Mouse (Mus musculus) intestine, postnatal 0 days (tissue): Measurements from ENCODE around the gene Ccdc28a. TPM values are rescaled to one million over a fixed set of nuclear protein-coding genes. Genes with fewer than 3 reads are reported as not detected.

ENCODE experiments used
- ATAC-seq: fragments of 200-750 bp; cut with Nextera tagmentation; 2 replicates; pipeline ENCODE4 v1.8.0; 2017; ENCODE audit warnings: mild to moderate bottlenecking, moderate TSS enrichment, moderate library complexity
- H3K27ac ChIP-seq: fragments of 300-500 bp; sonication (generic); 2 replicates; pipeline ENCODE4 v1.5.1; 2014; ENCODE audit warnings: mild to moderate bottlenecking, low read depth, low read length, moderate library complexity
- H3K27me3 ChIP-seq: fragments of 300-500 bp; sonication (generic); replicated peaks from 2 replicates; pipeline ENCODE4 v1.6.1; 2014; ENCODE audit warnings: low read length, mixed read lengths; ENCODE audit not compliant: control insufficient read depth, insufficient read depth
- H3K36me3 ChIP-seq: fragments of 300-500 bp; sonication (generic); 2 replicates; pipeline ENCODE4 v1.6.1; 2014; ENCODE audit warnings: mild to moderate bottlenecking, moderate library complexity; ENCODE audit not compliant: control insufficient read depth, insufficient read depth
- H3K4me1 ChIP-seq: fragments of 300-500 bp; sonication (generic); replicated peaks from 2 replicates; pipeline ENCODE4 v1.6.1; 2014; ENCODE audit warnings: antibody characterized with exemption, low read length, mixed read lengths; ENCODE audit not compliant: control insufficient read depth, insufficient read depth
- H3K4me2 ChIP-seq: fragments of 300-500 bp; sonication (generic); replicated peaks from 2 replicates; pipeline ENCODE4 v1.6.1; 2014; ENCODE audit warnings: low read depth, mild to moderate bottlenecking, moderate library complexity
- H3K4me3 ChIP-seq: fragments of 300-500 bp; sonication (generic); 2 replicates; pipeline ENCODE4 v1.5.1; 2014; ENCODE audit warnings: low read depth, low read length
- H3K9ac ChIP-seq: fragments of 300-500 bp; sonication (generic); 2 replicates; pipeline ENCODE4 v1.6.1; 2014; ENCODE audit warnings: mild to moderate bottlenecking, low read depth, low read length
- H3K9me3 ChIP-seq: fragments of 300-500 bp; sonication (generic); 2 replicates; pipeline ENCODE4 v1.6.1; 2016; ENCODE audit warnings: mixed run types; ENCODE audit not compliant: control insufficient read depth
- CTCF ChIP-seq: sonication (generic); IDR thresholded peaks from 2 replicates; pipeline ENCODE4 v1.5.1; 2016; ENCODE audit warnings: low read depth, mild to moderate bottlenecking, control low read depth, antibody characterized with exemption, moderate library complexity
- WGBS: fragments of 180-500 bp; shearing (Covaris S2); extraction: QIAGEN DNeasy Blood & Tissue Kit; methylation state at CpG from one replicate; pipeline ENCODE4 v1.1.7; 2014; 5-methylcytosine and 5-hydroxymethylcytosine counted together
- polyA plus RNA-seq: library from polyadenylated mRNA; unstranded; fragments of >200 nt; fragmentation: Nextera tagmentation; extraction: Ambion mirVana; gene quantifications from 2 replicates; pipeline ENCODE4 v1.2.1, GENCODE M21; 2015

Gene Ccdc28a
- polyA plus RNA-seq: 36.6 and 37.5 TPM in 2 replicates

DNA sequence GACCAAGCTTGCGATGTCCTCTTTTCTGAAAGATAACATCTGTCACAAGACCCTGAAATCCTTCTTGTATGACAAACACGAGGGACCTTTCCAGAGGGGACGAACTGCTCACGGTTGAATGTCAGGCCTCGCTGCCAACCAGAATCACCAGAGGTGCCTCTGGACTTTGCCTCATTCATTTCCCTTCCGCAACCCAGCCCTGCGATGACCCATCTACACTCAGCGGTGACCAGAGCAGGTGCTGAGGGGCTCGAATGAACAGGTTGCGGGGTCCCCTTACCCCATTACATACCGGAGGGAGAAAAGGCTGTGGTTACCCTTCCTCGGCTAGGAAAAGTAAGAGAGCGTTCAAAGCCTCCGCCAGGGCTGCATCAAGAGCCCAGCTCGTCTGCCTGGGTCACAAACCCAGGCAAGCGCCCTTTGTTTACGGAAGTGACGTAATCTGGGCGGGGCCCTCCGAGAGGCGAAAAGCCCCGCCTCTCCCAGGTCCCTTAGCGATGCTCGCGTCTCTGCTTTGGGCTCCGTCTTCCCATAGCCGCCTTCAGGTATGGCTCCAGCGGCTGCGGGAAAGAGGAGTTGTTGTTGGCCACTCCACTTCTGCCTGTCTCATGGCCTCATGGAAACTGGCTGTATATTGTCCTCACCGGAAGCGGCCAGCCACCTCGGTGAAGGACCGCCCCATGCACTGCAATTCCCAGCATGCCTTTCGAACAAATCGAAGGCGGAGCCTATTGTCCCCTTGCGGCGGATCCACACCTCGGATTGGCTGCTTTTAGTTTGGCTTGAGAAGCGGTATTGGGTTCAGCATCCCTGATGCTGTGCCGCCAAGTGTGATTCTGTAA is at the start of gene Ccdc28a:
Gene Ccdc28a, minus strand, starts transcription at position 439 of the 842 bp plus-strand sequence.
- peak within 1 kb of the TSS; percentile 60 for H3K4me2 ChIP-seq
- TF ChIP-seq CTCF: peak; percentile 42
- H3K27me3 ChIP-seq: no peaks in the 10 kb centered on the region
- no peaks in the 10 kb centered on the region for H3K36me3 ChIP-seq
- peak within 1 kb of the TSS; percentile 67 for H3K27ac ChIP-seq
- peak within 1 kb of the TSS; percentile 84 for H3K4me3 ChIP-seq
- ATAC-seq: peak; percentile 97
- H3K4me1 ChIP-seq: 0 out of 2 replicates have a peak, but pooled peaks cover 5% of the 10 kb centered on the region
- no peaks in the 10 kb centered on the region for H3K9me3 ChIP-seq
- peak within 1 kb of the TSS; percentile 28 for H3K9ac ChIP-seq
- WGBS: 2% methylated on average over 41 of the region's 41 CpGs

DNA sequence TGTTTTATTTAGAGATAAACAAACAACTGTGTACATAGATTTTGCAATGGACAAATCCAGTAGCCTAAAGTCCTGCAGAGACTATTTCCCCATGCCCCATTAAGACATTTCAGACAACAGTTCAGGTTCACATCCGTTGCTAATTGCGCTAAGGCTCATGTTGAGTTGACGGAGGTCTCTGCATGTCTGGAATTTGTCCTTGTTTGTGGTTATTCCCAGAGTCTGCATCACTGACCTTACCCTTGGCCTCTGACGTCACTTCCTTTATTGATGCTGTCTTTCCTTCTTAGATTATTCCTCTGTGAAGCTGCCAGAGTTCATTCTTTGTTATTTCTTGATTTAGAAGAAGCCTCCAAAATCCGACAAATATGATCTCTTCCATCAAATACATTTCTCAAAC is 49.2 kb upstream of the Ccdc28a start:
- no peak for TF ChIP-seq CTCF
- Histone ChIP-seq H3K9ac (no peak overlapping the region), H3K4me1 (no peaks in the 10 kb centered on the region), H3K36me3 (no peaks in the 10 kb centered on the region), H3K9me3 (no peaks in the 10 kb centered on the region), H3K27ac (no peak overlapping the region), H3K4me3 (no peak overlapping the region), H3K4me2 (no peak overlapping the region), H3K27me3 (no peaks in the 10 kb centered on the region)
- WGBS: 78% methylated on average over 5 of the region's 5 CpGs
- ATAC-seq: no peak

DNA sequence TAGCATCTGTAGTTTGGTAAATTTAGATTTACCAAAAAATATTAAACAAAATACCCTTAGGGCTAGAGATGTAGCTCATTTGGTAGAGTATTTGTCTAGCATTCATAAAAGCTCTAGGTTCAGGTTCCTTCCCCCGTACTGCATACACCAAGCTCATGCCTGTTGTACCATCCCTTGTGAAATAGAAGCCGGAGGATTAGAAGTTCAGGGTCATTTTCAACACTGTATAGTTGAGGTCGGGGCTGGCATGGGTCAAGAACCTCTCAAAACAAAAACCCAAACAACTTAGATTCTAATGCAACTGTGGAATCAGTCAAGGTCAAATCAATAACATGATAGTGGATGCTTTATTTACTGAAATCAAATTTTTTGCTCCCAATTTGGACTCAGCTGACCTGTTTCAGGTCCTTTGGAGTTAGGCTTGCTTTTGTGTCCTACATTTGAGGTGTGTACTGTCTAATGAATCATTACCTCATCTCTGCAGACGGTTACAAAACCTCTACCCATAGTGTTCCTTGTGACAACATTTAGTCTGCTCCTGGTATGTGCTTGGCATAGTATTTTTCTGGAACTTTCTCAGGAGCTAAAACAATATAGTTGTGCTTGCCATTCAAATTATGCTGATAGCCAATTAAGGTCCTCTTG is 41.4 kb upstream of the Ccdc28a start:
- 82% methylated on average over 4 of the region's 4 CpGs for WGBS
- ATAC-seq: no peak
- no peaks in the 10 kb centered on the region for H3K27me3 ChIP-seq
- H3K27ac ChIP-seq: no peak overlapping the region
- no peaks in the 10 kb centered on the region for H3K4me1 ChIP-seq
- H3K4me3 ChIP-seq: no peak overlapping the region
- H3K36me3 ChIP-seq: no peaks in the 10 kb centered on the region
- H3K9ac ChIP-seq: no peak overlapping the region
- H3K9me3 ChIP-seq: no peaks in the 10 kb centered on the region
- H3K4me2 ChIP-seq: no peak overlapping the region
- no peak for TF ChIP-seq CTCF

DNA sequence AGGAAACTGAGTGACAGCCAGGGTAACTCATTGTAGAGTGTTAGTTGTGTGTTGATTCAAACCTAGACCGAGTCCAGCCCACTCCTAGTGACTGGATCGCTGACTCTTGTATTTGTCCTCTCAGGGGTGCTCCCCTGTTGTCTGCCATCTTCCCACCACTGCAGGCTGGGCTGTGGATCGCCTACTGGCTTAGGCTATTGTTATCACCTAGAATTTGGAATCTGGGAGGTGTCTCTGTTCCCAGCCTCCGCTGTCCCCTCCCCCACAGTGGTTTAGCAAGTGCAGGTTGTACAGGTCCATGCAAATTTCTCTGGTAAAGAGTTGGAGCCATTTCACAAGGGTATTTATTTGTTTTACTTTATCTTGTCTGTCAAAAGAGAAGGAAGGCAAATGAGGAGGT is 16.5 kb upstream of the Ccdc28a start:
- Histone ChIP-seq H3K27ac (no peak overlapping the region), H3K4me2 (no peak overlapping the region), H3K9ac (no peak overlapping the region), H3K4me1 (no peaks in the 10 kb centered on the region), H3K27me3 (no peaks in the 10 kb centered on the region), H3K4me3 (no peak overlapping the region), H3K36me3 (no peaks in the 10 kb centered on the region), H3K9me3 (no peaks in the 10 kb centered on the region)
- ATAC-seq: no peak
- no peak for TF ChIP-seq CTCF
- WGBS: 56% methylated on average over 4 of the region's 4 CpGs

DNA sequence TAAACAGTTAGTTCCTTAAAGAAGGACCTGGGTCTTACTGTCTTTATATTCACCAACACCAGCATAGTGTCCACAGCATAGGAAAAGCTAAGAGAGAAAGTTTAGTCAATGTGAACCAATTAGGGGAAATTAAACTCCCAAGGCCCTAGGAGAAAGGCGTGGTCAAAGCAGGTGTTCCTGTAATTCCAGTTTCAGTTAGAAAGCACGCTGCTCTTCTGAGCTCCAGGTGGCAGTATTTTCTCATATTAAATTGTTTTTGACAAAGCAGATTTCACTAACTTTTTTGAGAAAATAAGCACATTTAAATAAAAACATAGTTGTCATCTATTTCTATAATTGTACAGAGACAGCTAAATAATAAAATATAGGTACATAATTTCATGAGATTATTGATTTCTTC is 8.8 kb upstream of the Ccdc28a start:
- no peak overlapping the region for H3K9ac ChIP-seq
- 25% methylated on average over 2 of the region's 2 CpGs for WGBS

DNA sequence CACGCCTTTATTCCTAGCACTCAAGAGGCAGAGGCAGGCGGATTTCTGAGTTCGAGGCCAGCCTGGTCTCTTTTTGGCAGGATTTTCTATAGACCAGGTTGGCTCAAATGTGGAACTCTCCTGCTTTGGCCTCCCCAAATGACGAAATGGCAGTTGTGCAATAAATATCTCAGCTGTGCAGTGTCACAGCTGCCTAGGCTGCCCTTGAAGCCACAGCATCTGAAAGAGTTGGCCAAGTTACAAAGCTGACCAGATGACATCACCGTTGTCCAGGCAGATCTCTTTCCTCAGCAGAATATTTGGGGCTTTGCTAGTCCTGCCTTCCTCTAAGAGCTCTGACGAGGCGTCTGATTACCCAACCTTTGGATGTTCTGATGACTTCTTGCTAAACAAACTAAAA is 2.4 kb upstream of the Ccdc28a start:
- no peak overlapping the region for H3K4me2 ChIP-seq
- H3K9ac ChIP-seq: no peak overlapping the region
- H3K4me1 ChIP-seq: 0 out of 2 replicates have a peak, but pooled peaks cover 5% of the 10 kb centered on the region
- no peak for TF ChIP-seq CTCF
- H3K9me3 ChIP-seq: no peaks in the 10 kb centered on the region
- 87% methylated on average over 7 of the region's 7 CpGs for WGBS
- no peaks in the 10 kb centered on the region for H3K27me3 ChIP-seq
- no peaks in the 10 kb centered on the region for H3K36me3 ChIP-seq
- no peak overlapping the region for H3K4me3 ChIP-seq
- no peak for ATAC-seq
- no peak overlapping the region for H3K27ac ChIP-seq

More for the DNA sequence above, 8.8 kb upstream of the Ccdc28a start:
- no peaks in the 10 kb centered on the region for H3K9me3 ChIP-seq
- no peaks in the 10 kb centered on the region for H3K4me1 ChIP-seq
- H3K27me3 ChIP-seq: no peaks in the 10 kb centered on the region
- no peak overlapping the region for H3K4me2 ChIP-seq
- no peak overlapping the region for H3K27ac ChIP-seq
- TF ChIP-seq CTCF: peak; percentile 54
- H3K36me3 ChIP-seq: no peaks in the 10 kb centered on the region
- H3K4me3 ChIP-seq: no peak overlapping the region
- no peak for ATAC-seq
